Mouse (Mus musculus) kidney, adult 2 months (tissue): ENCODE measurements around the gene Atp8b3. TPM values are rescaled to one million over a fixed set of nuclear protein-coding genes. Genes with fewer than 3 reads are reported as not detected.

Experiments
- DNase-seq: peaks from one replicate; pipeline ENCODE4 v3.0.0; 2021
- H3K27ac ChIP-seq: fragments of 200-500 bp; 2 replicates; pipeline ENCODE4 v1.5.1; 2012; ENCODE audit warnings: low read depth, low read length, control low read depth, inconsistent platforms; ENCODE audit not compliant: insufficient read depth
- H3K27me3 ChIP-seq: fragments of 200-500 bp; replicated peaks from 2 replicates; pipeline ENCODE4 v1.6.1; 2012; ENCODE audit warnings: mild to moderate bottlenecking, moderate library complexity, low read length, inconsistent platforms; ENCODE audit not compliant: control insufficient read depth, insufficient read depth
- H3K36me3 ChIP-seq: fragments of 200-500 bp; 2 replicates; pipeline ENCODE4 v1.6.1; 2012; ENCODE audit warnings: mild to moderate bottlenecking, moderate library complexity, low read length, inconsistent platforms; ENCODE audit not compliant: control insufficient read depth, insufficient read depth
- H3K4me1 ChIP-seq: fragments of 200-500 bp; 2 replicates; pipeline ENCODE4 v1.6.1; 2011; ENCODE audit warnings: low read length; ENCODE audit not compliant: control insufficient read depth, insufficient read depth
- H3K4me3 ChIP-seq: fragments of 200-500 bp; 2 replicates; pipeline ENCODE4 v1.5.1; 2011; ENCODE audit warnings: mild to moderate bottlenecking, low read depth, low read length, control low read depth; ENCODE audit not compliant: insufficient read depth
- CTCF ChIP-seq: fragments of 200-500 bp; conservative IDR thresholded peaks from 2 replicates; pipeline ENCODE4 v1.5.1; 2011; ENCODE audit warnings: low read depth, mild to moderate bottlenecking, control low read depth, low read length, moderate library complexity, mixed read lengths; ENCODE audit not compliant: insufficient read depth, insufficient read length
- POLR2A ChIP-seq: fragments of 200-500 bp; IDR thresholded peaks from one replicate; pipeline ENCODE4 v1.6.1; 2011; ENCODE audit warnings: low read depth, low read length, control low read depth
- WGBS: fragments of 180-500 bp; shearing (Covaris S2); methylation state at CpG from one replicate; pipeline ENCODE4 v1.1.7; 2018; 5-methylcytosine and 5-hydroxymethylcytosine counted together
- polyA plus RNA-seq: library from polyadenylated mRNA; depleted of rRNA; stranded (reverse); fragments of >200 nt; gene quantifications from 2 replicates; pipeline ENCODE4 v1.2.3, GENCODE M21; 2012; rRNA removed

Gene Atp8b3
- polyA plus RNA-seq: 0.17 and 0.46 TPM in 2 replicates

DNA sequence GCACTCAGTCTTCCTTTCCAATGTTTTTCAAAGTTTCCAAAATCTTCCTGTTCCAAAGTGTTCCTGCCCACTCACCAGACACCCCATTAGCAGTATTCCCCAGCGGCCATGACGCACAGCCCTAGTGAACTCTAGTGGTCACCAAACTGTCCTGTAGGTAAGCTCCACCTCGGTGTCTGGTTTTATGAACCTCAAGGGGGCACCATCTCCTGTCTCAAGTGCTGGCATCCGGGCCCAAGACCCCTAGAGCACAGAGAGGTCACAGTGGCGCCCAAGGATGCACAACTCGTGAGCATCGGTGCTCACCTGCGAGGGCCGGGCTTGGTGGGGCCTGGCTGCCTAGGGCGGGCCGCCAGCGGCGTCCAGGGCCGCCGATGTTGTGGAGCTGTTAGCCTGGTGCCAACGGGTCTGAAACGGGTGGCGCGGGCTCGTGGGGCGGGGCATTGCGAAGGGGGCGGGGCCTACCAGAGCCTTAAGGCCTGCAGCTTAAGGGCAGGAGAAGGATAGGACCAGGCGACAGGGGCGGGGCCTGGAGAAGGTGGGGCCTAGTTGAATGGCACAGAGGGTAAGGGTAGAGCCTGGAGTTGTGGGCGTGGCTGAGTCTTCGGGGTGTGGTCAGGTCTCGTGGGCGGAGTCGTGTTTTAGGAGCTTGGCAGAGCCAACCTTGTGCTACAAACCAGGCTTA is at the start of gene Atp8b3:
Atp8b3 (minus strand) TSS at position 415 of the 685 bp plus-strand sequence.
- TF ChIP-seq CTCF: 0 out of 2 replicates have a peak, but pooled peaks have one; percentile 18
- TF ChIP-seq POLR2A: no peak
- DNase-seq: peak; percentile 90
- no peak within 1 kb of the TSS for H3K27ac ChIP-seq
- WGBS: 5% methylated on average over 30 of the region's 30 CpGs
- no peaks in the 10 kb centered on the region for H3K27me3 ChIP-seq
- H3K4me1 ChIP-seq: no peaks in the 10 kb centered on the region; the same call in 1 of the 2 replicates
- H3K4me3 ChIP-seq: no peak within 1 kb of the TSS
- peaks cover 2% of the 10 kb centered on the region; the same call in 1 of the 2 replicates for H3K36me3 ChIP-seq

DNA sequence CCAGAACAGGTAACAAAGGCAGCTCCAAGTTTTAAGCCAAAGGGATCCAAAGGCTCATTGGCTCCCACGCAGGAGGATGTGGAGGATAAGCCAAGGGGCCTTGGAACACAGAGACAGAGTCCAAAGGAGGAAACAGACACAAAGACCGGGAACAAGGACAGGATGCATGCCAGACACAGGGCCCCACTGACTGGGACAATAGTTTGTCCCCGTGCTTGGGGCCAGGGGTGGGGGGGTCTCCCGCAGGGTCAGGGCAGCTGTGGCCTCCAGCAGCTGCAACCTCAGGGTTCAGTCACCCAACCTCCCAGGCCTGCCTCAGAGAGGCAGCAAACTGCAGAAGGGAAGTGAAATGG is 48.4 kb upstream of the Atp8b3 start:
- no peak for TF ChIP-seq CTCF
- 30% methylated on average over 4 of the region's 4 CpGs for WGBS
- Histone ChIP-seq H3K36me3 (no peaks in the 10 kb centered on the region), H3K27me3 (no peaks in the 10 kb centered on the region), H3K27ac (peak overlapping the region; percentile 61), H3K4me3 (peak overlapping the region; percentile 16; the same call in 1 of the 2 replicates), H3K4me1 (peaks cover 30% of the 10 kb centered on the region)
- peak; percentile 79 for DNase-seq

DNA sequence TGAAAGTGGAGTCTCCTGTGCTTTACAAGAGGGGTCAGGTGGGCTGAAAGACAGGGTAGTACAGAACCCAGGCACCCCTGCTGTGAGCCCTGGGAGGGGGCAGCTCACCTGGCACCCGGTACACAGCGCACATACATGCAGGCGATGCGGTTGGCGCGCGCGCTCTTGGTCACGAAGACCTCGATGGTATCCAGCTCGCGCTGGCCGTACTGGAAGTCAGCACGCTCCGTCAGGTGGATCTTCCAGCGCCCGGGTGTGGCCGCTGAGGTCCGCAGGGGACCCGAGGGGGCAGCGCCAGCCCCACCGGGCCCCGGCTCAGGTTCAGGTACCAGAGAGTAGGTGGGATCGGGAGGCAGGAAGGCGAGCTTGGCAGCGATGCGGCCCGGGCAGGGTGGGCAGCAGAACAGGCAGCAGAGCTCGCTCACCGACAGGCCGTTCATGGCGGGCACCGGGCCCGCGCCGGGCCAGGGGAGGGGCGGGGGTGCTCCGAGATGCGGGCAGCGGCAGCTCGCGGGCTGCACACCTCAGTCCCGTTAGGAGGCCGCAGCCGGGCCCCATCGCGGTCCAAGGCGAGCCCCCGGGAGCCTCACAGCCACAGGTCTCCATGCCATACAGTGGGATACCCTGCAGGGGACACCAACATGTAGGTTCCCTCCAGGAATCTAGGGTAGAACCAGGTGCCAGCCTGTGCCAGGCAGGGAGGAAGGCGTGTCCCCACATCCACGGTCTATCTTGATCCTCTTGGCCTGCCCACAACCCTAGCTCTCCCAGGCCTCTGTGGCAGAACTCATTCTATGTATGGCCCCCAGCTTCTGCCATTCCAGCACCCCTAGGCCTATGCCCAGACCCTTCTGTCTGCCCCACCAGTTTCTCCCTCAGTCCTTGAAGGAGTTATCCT is 47.7 kb upstream of the Atp8b3 start:
- no peaks in the 10 kb centered on the region for H3K27me3 ChIP-seq
- no peak for DNase-seq
- no peak for TF ChIP-seq CTCF
- no peak for TF ChIP-seq POLR2A
- peak overlapping the region; percentile 61 for H3K27ac ChIP-seq
- H3K4me1 ChIP-seq: peaks cover 30% of the 10 kb centered on the region
- no peaks in the 10 kb centered on the region for H3K36me3 ChIP-seq
- 88% methylated on average over 46 of the region's 51 CpGs for WGBS
- H3K4me3 ChIP-seq: peak overlapping the region; percentile 16; the same call in 1 of the 2 replicates

DNA sequence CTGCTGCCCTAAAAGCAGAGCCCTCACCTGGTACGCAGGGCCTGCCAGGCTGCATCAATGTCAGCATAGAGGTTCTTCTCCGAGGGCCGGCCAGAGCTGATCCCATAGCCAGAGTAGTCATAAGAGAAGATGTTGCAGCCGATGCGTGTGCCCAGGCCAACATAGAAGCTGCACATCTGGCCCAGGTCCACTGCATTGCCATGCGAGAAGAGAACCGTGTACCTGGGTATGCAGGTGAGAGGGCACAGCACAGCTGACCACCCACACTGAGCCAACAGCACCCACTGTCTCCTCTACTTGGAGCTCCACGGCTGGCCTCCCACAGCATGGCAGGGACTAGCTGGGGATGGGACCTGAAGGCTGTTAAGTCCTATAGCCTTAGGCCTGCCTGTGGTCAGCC is 46.7 kb upstream of the Atp8b3 start:
- peaks cover 30% of the 10 kb centered on the region for H3K4me1 ChIP-seq
- TF ChIP-seq CTCF: no peak
- no peak for TF ChIP-seq POLR2A
- no peak overlapping the region for H3K27ac ChIP-seq
- H3K27me3 ChIP-seq: no peaks in the 10 kb centered on the region
- H3K36me3 ChIP-seq: no peaks in the 10 kb centered on the region
- WGBS: 90% methylated on average over 8 of the region's 8 CpGs
- no peak overlapping the region for H3K4me3 ChIP-seq
- DNase-seq: no peak

DNA sequence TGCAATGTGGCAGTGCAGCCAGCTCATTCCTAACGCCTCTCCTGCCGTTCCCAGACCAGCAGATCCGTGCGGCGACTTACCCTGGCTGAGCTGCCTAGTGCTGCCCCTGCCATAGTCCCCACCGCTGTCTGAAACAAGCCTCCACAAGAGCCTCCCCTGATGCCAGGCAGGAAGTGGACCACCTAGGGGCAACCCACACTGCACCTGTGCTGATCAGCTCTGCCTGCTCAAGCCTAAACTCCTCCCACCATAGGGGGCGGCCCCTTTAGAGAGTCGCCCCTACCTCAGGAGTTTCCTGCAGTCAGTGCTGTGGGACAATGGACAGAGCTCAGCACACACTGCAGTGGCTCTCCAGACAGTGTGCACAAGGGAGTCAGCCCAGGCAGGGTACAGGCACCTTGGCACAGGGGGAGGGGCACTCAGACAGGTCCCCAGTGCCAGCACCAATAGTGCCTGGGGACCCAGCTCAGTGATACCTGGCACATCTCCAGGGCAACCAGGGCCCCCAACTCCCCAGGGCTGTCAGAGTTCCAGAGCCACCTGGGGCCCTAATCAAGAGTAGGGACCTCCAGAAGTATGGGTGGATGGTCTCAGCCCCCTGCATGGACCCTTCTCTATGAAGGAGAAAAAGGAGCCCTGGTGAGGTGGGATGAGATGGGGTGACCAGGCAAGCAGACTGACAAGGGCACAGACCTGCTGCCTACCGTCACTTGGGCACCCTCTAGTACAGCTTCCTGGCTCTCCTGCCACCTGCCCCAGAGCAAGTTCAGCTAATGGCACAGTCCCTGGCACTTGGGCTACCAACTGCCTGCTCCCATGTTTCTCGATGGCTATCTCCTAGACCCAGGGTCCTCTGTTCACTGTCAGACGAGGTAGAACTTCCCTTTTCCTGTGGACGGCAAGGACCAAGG is 46.0 kb upstream of the Atp8b3 start:
- H3K27me3 ChIP-seq: no peaks in the 10 kb centered on the region
- peaks cover 30% of the 10 kb centered on the region for H3K4me1 ChIP-seq
- H3K4me3 ChIP-seq: no peak overlapping the region
- TF ChIP-seq CTCF (no peak), POLR2A (no peak)
- H3K27ac ChIP-seq: peak overlapping the region; percentile 45
- H3K36me3 ChIP-seq: no peaks in the 10 kb centered on the region
- 46% methylated on average over 12 of the region's 12 CpGs for WGBS
- no peak for DNase-seq

DNA sequence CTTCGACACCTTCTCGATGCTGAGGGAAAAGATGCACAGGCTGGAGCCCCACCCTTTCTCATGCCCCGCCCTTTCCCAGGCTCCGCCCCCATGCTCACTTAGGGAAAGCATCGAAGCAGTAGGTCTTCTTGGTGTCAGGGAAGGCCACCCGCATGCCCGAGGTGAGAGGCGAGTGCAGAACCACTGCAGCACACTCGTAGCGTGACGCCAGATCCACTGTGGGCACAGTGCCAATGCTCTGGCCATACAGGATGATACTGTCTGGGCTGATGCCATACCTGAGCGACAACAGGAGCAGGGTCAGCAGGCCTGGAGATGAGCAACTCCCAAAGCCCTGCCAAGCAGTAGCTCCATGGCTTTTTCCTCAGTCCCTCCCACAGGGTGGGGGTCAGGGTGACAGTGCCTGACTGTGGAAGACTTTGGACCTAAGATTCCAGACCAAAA is 45.1 kb upstream of the Atp8b3 start:
- no peak for TF ChIP-seq CTCF
- no peak for TF ChIP-seq POLR2A
- no peaks in the 10 kb centered on the region for H3K27me3 ChIP-seq
- 36% methylated on average over 12 of the region's 12 CpGs for WGBS
- H3K4me3 ChIP-seq: no peak overlapping the region
- peaks cover 31% of the 10 kb centered on the region for H3K4me1 ChIP-seq
- H3K36me3 ChIP-seq: no peaks in the 10 kb centered on the region
- DNase-seq: peak; percentile 88
- H3K27ac ChIP-seq: peak overlapping the region; percentile 45
